Mouse (Mus musculus): ENCODE data around the gene St6galnac1.
A peak's percentile ranks its signal among the peaks of the same experiment; 100 is the strongest.
"Not testable (repeated sequence)": the region's sequence is repeated elsewhere in the genome, so short reads cannot be mapped to it uniquely, and the experiment has no call there.

The St6galnac1 gene

GRCm38 (mm10) chr11:116807116-116807515 is 31.8 kb upstream of the St6galnac1 start:
- no peak for DNase-seq

GRCm38 (mm10) chr11:116806136-116807071 is 31.1 kb upstream of the St6galnac1 start:
- no peak for DNase-seq

- DNase-seq = no peak
These were observed 27.4 kb upstream of the St6galnac1 start for GRCm38 (mm10) chr11:116802709-116803108.

- DNase-seq = no peak
These were observed 25.8 kb upstream of the St6galnac1 start for GRCm38 (mm10) chr11:116801106-116801505.

- DNase-seq = peak in 1 of 2 experiments; percentile 68
These were observed 24.1 kb upstream of the St6galnac1 start for GRCm38 (mm10) chr11:116799364-116799763.

DNA sequence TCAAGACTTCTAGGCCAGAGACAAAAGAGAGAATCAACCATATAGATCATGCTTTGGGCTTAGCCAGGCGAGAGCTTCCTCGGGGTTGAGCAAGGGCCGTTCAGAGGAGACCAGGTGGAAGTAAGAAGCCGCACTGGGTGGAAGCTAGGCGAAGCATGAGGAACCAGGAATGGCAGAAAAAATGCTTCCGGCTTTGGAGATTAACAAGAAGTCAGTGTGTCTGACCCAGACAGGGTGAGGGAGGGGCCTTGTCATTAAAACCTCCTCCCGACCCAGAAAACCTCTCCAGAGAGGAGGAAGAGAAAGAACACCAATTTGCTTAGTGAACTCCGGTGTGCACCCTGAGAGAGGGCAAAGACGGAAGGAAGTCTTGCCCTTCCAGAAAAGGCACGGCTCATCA is 8.9 kb upstream of the St6galnac1 start:
- DNase-seq = no peak

GRCm38 (mm10) chr11:116782737-116783145 is 7.4 kb upstream of the St6galnac1 start:
- DNase-seq = no peak

DNA sequence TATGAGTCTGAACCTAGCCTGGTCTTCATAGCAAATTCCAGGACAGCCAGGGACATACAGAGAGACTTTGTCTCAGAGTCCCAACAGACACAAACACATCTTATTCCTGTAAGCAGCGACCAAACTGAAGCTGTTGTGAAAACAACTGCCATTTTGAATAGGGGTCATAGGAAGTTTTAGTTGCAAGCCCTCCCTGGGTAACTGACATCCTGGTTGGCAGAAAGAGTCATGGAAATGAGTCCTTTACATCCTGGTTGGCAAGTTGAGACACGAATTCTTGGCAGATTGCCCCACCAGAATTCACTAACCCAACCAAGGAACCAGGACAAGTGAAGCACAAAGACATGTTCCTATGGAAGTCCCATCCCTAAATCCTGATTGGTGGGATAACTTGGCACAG is 2.1 kb downstream of the St6galnac1 start:
- no peak for DNase-seq

DNA sequence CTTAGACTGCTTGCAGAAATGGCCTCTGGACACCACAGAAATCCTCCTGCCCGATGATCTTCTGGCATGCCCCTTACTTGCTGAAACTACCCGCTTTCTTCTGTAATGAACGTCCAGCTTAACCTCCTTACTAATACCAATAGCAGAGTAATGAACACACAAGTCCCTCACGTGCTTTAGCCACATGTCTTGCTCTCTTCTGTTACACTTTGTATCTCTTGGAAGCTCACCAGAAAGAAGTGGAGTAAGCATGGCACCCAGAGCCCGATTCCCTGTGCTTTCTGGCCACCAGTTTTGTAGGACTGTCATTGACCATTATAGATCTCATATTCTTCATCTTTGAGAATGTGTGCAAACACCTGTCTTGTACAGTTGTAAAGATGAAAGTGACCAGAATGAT is 5.4 kb downstream of the St6galnac1 start:
- DNase-seq = no peak

DNA sequence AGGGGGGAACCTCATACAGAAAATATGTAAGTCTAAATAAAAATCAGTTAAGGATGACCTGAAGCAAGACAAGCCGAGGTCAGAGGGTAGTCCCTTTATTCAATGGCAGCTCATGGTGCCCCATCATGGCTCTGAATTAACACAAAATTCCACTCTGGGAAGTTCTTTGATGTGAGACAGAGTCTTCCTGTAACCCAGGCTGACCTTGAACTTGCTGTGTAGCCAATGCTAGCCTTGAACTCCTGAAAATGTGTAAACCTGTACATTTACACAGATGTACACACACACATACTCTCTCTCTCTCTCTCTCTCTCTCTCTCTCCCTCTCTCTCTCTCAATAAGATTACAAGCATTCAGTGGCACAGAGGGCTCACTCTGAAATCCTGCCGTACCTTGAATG is 10.4 kb downstream of the St6galnac1 start:
- DNase-seq = no peak

DNA sequence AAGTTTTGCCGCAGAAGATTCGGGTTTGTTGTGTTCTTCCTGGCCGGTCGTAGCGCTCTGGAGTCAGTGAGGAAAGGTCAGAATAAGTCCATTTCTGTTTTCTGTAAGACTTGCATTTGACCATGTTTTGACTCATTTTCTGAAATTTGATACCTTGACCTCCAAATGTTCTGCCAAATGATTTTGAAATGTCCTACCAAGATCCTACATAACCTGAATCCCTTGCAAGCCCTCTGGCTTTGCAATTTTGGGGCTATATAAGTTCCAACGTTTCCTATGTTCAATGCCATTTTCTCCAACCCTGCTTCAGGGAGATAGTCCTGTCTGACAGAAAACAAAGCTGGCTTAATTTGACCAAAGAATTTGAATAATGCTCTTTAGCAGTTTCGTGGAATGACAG is 11.0 kb downstream of the St6galnac1 start:
- DNase-seq = no peak

GRCm38 (mm10) chr11:116755191-116755590 is 20.1 kb downstream of the St6galnac1 start:
- DNase-seq = no peak

DNA sequence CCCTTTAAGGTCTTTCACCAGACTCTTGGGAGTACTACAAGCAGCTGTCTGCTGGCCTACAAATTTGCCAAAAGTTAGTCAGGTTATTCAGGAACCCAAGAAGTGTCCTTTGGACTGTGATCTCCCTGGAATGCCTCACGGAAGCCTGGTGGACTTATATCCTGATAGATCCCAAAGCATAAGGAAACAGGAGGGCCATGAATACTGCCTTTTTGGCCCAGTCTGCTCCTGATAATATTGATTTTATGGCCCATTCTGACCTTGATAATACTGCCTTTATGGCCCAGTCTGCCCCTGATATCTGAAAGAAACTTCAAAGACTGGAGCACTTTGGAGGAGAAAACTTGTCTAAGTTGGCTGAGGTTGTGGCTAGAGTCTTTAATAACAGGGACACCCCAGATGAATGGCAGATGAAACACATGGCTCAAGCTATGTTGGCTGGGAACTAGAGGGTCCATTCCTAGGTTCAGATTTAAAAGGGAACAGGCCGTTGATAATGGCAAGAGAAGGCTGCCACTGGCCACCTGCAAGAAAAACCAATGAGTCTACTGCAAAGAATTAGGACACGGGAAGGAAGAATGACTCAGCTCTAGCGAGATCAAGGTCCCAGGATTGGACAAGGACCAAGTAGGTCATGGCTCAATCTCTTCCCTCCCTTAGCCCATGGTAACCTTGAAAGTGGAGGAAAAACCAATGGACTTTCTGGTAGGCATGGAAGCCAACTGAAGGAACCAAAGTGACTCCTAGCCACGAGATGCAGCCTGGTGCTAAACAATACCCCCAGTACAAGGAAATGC is 21.4 kb downstream of the St6galnac1 start:
- DNase-seq = no peak

DNA sequence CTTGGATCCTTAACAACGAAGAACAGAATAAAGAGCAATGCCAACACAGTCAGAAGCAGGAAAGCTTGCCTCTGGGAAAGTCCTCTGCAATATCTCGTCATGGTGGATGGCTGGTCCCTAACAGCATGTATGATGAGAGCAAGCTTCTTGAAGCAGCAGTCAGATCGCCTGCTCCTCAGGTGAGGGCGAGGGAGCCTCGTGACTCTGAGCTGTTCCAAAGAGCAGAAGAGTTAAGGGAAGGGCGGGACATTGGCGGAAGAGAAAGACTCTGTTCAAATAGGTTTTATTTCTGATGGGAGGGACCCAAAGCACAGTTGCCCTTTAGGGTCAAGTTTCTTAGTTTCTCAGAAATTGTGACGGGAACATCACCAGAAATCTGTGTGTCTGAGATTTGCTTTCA is 25.6 kb downstream of the St6galnac1 start:
- no peak for DNase-seq

DNA sequence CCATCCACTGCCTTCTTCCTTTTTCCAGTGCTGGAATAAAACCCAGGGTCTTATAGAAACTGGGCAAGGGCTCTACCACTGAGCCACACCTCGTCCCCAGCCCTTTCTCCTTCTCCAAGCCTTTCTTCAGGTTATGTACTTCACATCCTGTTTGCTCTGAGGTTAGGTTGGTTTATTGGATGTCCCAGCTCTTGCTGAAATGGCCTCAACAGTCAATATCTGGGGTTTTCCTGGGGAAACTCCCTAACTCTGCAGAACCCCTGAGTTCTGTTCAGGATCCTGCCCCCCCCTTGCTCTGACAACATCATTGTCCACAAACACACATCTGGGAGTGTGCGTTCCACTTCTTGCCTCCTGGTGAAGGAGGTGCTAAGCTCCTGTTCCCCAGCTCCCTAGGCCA is 26.6 kb downstream of the St6galnac1 start:
- DNase-seq = not testable (repeated sequence)

DNA sequence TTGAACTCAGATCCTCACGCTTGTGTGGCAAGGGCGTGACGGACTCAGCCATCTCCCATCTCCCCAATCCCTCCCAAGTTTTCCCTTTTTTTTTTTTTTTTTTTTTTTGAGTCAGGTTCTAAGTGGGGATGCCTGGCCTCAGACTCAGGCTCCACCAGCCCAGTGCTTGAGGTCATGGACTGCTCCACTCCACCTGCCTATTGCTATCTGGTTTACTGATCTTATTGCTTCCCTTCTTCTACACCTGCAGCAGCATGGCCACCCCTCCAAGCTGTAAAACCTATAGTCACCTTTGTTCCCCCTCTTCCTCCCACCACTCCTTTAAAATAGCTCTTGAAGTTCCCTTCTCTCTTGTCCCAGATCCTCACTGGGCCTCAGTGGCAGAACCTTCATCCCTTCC is 28.5 kb downstream of the St6galnac1 start:
- not testable (repeated sequence) for DNase-seq

DNA sequence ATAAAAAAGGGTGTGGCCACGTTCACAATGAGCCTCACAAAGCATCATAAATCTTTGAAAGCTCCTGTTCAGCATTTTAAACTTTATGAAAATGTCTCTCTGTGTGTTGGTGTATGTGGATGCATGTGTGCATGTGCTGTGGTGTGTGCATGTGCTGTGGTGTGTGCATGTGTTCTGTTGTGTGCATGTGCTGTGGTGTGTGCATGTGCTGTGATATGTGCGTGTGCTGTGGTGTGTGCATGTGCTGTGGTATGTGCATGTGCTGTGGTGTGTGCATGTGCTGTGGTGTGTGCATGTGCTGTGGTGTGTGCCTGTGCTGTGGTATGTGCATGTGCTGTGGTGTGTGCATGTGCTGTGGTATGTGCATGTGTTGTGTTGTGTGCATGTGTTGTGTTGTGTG is 29.9 kb downstream of the St6galnac1 start:
- DNase-seq = not testable (repeated sequence)

DNA sequence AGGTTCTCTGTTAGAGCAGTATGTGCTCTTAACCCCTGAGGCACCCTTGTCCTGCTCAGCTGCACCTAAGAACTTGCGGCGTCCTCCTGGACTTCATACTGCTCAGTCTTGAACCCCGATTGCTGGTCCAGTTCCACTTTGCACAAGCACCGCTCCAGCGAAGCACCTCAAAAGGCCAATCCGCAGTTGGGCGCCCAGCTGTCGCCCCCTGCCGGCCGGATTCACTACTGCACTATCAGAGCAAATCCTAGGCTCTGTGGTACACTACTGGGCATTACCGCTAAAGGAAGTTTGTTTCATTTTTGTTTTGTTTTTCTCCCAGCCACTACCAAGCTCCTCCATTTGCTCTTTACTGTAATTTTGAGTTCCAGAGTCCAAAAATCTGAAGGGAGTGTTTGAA is 36.9 kb downstream of the St6galnac1 start:
- DNase-seq = no peak

GRCm38 (mm10) chr11:116732536-116732935 is 42.8 kb downstream of the St6galnac1 start:
- no peak for DNase-seq

DNA sequence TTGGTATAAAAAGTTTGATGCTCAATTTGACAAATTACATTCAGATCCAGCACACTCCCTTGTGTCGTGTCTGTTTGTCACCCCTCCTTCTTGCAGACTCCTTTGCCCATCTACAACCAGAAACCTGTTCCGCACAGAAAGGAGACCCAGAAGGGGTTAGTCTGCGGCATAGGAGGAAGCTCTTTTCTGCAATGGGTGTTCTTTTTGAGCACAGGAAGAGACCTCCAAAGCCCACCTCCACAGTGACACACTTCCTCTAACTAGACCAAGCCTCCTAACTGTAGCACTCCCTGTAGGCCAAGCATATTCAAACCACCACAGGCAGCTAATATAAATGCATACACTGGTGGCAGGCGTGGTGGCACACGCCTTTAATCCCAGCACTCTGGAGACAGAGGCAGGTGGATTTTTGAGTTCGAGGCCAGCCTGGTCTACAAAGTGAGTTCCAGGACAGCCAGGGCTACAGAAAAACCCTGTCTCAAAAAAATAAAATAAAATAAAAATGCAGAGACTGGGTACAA is 44.2 kb downstream of the St6galnac1 start:
- not testable (repeated sequence) for DNase-seq

DNA sequence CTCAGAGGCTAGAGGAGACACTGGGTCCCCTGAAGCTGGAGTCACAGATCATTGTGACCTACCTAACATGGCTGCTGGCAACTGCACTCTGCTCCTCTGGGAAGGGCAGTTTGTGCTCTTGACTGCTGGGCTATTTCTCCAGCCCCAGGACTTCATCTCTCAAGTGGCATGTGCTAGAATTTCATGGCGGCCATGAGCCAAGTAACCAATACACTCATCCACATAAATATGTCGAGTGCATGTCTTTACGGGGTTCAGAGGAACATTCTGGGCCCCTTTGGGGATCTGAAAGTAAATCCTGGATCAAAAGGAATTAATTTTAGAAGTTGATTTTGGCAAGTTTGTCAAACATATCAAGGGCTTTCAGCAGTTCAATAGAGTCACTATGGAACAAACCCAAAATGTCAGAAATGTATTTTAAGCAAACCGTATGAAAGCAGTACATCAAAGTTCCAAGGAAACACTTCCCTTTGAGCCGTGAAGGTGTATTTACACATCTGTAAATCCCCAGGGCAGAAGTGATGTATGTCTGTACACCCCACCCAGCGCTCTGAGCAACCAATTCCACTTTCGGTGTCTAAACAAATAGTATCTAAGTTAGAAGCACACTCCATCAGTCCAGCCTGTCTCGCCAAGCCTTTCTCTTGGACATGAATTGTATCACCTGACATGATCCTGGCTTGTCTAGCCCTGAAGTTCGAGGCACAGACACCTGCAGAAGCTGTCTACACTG is 45.9 kb downstream of the St6galnac1 start:
- no peak for DNase-seq

- no peak for DNase-seq
These were observed 49.2 kb downstream of the St6galnac1 start for GRCm38 (mm10) chr11:116726156-116726555.

All from cerebellum, postnatal 25 days (tissue).